Mouse (Mus musculus): ENCODE data around the gene Gm21761.
"Not testable (repeated sequence)": the region's sequence is repeated elsewhere in the genome, so short reads cannot be mapped to it uniquely, and the experiment has no call there.

DNA sequence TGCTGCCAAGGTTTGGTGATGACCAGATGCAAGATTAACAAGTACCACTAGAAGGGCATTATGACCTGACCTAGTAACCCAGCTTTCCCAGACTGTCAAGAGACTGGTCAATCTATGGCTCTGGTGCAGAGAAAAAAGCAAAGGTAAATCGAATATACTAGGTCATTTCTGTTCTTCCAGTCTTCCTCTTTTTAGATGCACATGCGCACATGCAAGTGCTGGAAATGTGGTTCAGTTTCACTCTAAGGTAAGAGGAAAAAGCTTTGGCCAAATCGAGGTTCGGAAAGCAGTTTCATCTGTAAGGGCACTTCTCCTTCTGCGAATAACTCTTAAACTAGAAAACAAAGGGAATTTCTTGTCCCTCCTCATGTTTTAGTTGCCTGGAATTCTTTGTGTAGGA is 26.5 kb upstream of the Gm21761 start:
- TF ChIP-seq CTCF, EP300 (IDR thresholded peaks at IDR 0.05; ENCODE audit: low read depth): not testable (repeated sequence)

Data from liver, embryonic 14.5 days (tissue).